Mouse (Mus musculus) bone marrow, adult 2 months (tissue): Measurements from ENCODE around the gene Prdm16.

ENCODE experiments used
- CTCF ChIP-seq: fragments of 200-500 bp; IDR thresholded peaks from 2 replicates; pipeline ENCODE4 v1.5.1; 2011; ENCODE audit warnings: low read length, control low read depth; ENCODE audit not compliant: control insufficient read depth, insufficient read depth
- POLR2A ChIP-seq: fragments of 200-500 bp; IDR thresholded peaks from 2 replicates; pipeline ENCODE4 v1.6.1; 2011; ENCODE audit warnings: low read depth, mild to moderate bottlenecking, control low read depth, low read length, borderline replicate concordance; ENCODE audit not compliant: control insufficient read depth

- TF ChIP-seq CTCF (no peak), POLR2A (no peak)
These were observed 303.4 kb downstream of the Prdm16 start for GRCm38 (mm10) chr4:154333300-154333699.
